Comparison of ENCODE assay signal across 33 mouse cellular contexts in the genomic region with DNA sequence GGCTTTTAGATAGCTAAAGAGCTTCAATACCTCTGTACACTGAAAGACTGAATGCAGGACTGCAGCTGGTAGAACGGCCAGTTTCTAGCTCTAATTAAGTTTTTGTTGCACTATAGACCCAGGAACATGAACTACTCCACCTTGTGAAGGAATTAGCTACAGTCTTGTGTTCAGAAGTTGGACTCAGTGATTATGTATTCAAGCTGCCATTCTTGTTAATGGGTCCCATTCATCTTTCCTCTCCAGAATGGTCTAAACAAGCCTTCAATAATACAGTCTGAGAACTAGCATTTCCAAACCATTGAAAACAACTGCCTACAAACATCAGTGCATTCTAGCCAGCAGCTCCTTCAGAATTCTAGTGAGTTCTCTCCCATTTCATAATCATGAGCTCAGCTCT.
DNase-seq lines count a peak whose midpoint lies in the region; ATAC-seq and TF ChIP-seq lines count a peak whose summit lies in the region.
"Had no signal": no experiment of that assay in that cellular context is flagged by ENCODE, and none has a peak within 500 bp of the region (broad histone marks: within the 10 kb centered on the region; RNA-seq: fewer than 3 reads in every experiment).

No protein-coding gene starts in this region.

- DNase-seq in forebrain, postnatal 0 days, result no peak
- DNase-seq in brain, adult 2 months (ENCODE audit: low read depth, low spot score), result peak; percentile 2
- peak; percentile 62 for DNase-seq in forebrain, embryonic 14.5 days (ENCODE audit: low spot score)
- DNase-seq in cerebellum, adult 11-12 months, result no peak
- no peak for DNase-seq in right cerebral cortex, adult 18-20 months
- no peak for DNase-seq in liver, postnatal 0 days
- DNase-seq: adrenal gland, adult 2 months; adrenal gland, postnatal 25 days; B cell, adult 2 months; cerebellum, adult 11 months; cerebellum, adult 8-10 months; cerebellum, postnatal 10 days; cerebellum, postnatal 36 days; embryo, embryonic 11 days; gastrocnemius, postnatal 10 days; gastrocnemius, postnatal 36 days; heart, adult 2 months; heart, postnatal 14 days; heart, postnatal 4 days; kidney, adult 18-20 months had no signal

- TF ChIP-seq CTCF in forebrain, postnatal 0 days (IDR thresholded peaks at IDR 0.05; ENCODE audit: low read depth), result no peak
- TF ChIP-seq CTCF in liver, postnatal 0 days (IDR thresholded peaks at IDR 0.05; ENCODE audit: low read depth), result no peak

- no peaks in the 10 kb centered on the region for H3K9me3 ChIP-seq in forebrain, embryonic 12.5 days
- no peaks in the 10 kb centered on the region for H3K9me3 ChIP-seq in forebrain, postnatal 0 days (ENCODE audit: low read length)
- H3K9me3 ChIP-seq in forebrain, embryonic 14.5 days (replicated peaks; ENCODE audit: control insufficient read depth, low read length), result no peaks in the 10 kb centered on the region
- no peaks in the 10 kb centered on the region for H3K9me3 ChIP-seq in liver, postnatal 0 days (ENCODE audit: low read length)
- H3K9me3 ChIP-seq: embryonic facial prominence, embryonic 10.5 days; embryonic facial prominence, embryonic 13.5 days; G1E; heart, embryonic 10.5 days; heart, embryonic 13.5 days had no signal

- peak; percentile 55; the same call in 1 of the 2 replicates for ATAC-seq in forebrain, embryonic 12.5 days (ENCODE audit: low FRiP score)
- no peak for ATAC-seq in forebrain, postnatal 0 days
- peak; percentile 82 for ATAC-seq in forebrain, embryonic 14.5 days
- ATAC-seq in liver, postnatal 0 days, result no peak
- ATAC-seq: hindbrain, postnatal 0 days; inflammation-experienced regulatory T-cells, adult 6 months; intestine, embryonic 16.5 days; Patski had no signal

- H3K4me1 ChIP-seq in forebrain, embryonic 12.5 days, result no peaks in the 10 kb centered on the region
- no peaks in the 10 kb centered on the region for H3K4me1 ChIP-seq in forebrain, postnatal 0 days (ENCODE audit: insufficient read depth)
- no peaks in the 10 kb centered on the region for H3K4me1 ChIP-seq in forebrain, embryonic 14.5 days (ENCODE audit: control insufficient read depth, insufficient read depth, low read length)
- no peaks in the 10 kb centered on the region for H3K4me1 ChIP-seq in liver, postnatal 0 days (ENCODE audit: insufficient read depth)
- H3K4me1 ChIP-seq: embryonic facial prominence, embryonic 10.5 days; heart, embryonic 10.5 days; heart, embryonic 13.5 days had no signal

- H3K27ac ChIP-seq in forebrain, embryonic 12.5 days, result no peak overlapping the region
- H3K27ac ChIP-seq in forebrain, postnatal 0 days (ENCODE audit: low read depth, low read length), result no peak overlapping the region
- no peak overlapping the region for H3K27ac ChIP-seq in forebrain, embryonic 14.5 days (ENCODE audit: low read depth, low read length)
- H3K27ac ChIP-seq in liver, postnatal 0 days (ENCODE audit: low read depth), result no peak overlapping the region
- H3K27ac ChIP-seq: embryonic facial prominence, embryonic 10.5 days; embryonic facial prominence, embryonic 13.5 days; heart, adult 2 months; heart, embryonic 10.5 days; heart, embryonic 13.5 days; hindbrain, embryonic 14.5 days; hindbrain, postnatal 0 days had no signal

- H3K27me3 ChIP-seq in forebrain, embryonic 12.5 days, result no peaks in the 10 kb centered on the region
- H3K27me3 ChIP-seq in forebrain, postnatal 0 days (ENCODE audit: insufficient read depth, low read length), result no peaks in the 10 kb centered on the region
- H3K27me3 ChIP-seq in forebrain, embryonic 14.5 days (replicated peaks; ENCODE audit: control insufficient read depth, insufficient read depth, low read length), result no peaks in the 10 kb centered on the region
- H3K27me3 ChIP-seq in liver, postnatal 0 days (ENCODE audit: insufficient read depth, low read length), result no peaks in the 10 kb centered on the region
- H3K27me3 ChIP-seq: CH12.LX; embryonic facial prominence, embryonic 13.5 days; heart, embryonic 13.5 days; Patski had no signal

- no peak for TF ChIP-seq EP300 in liver, postnatal 0 days (IDR thresholded peaks at IDR 0.05; ENCODE audit: low read depth)

- 14% methylated on average over 1 of the region's 1 CpGs for WGBS in forebrain, embryonic 12.5 days
- 27% methylated on average over 1 of the region's 1 CpGs for WGBS in forebrain, postnatal 0 days
- 11% methylated on average over 1 of the region's 1 CpGs for WGBS in forebrain, embryonic 14.5 days
- WGBS in liver, postnatal 0 days (ENCODE audit: insufficient replicate concordance), result 69% methylated on average over 1 of the region's 1 CpGs

- no peak overlapping the region for H3K4me2 ChIP-seq in forebrain, embryonic 12.5 days
- no peak overlapping the region for H3K4me2 ChIP-seq in forebrain, postnatal 0 days (ENCODE audit: low read depth)
- H3K4me2 ChIP-seq in forebrain, embryonic 14.5 days (ENCODE audit: low read length), result no peak overlapping the region
- H3K4me2 ChIP-seq in liver, postnatal 0 days (ENCODE audit: low read depth, low read length), result no peak overlapping the region
- H3K4me2 ChIP-seq: embryonic facial prominence, embryonic 13.5 days; heart, embryonic 13.5 days; hindbrain, embryonic 14.5 days had no signal

- no peaks in the 10 kb centered on the region for H3K36me3 ChIP-seq in forebrain, embryonic 12.5 days (replicated peaks)
- H3K36me3 ChIP-seq in forebrain, postnatal 0 days (ENCODE audit: insufficient read depth), result no peaks in the 10 kb centered on the region
- H3K36me3 ChIP-seq in forebrain, embryonic 14.5 days (ENCODE audit: control insufficient read depth, insufficient read depth, low read length), result no peaks in the 10 kb centered on the region
- H3K36me3 ChIP-seq in liver, postnatal 0 days (replicated peaks; ENCODE audit: insufficient read depth, low read length), result no peaks in the 10 kb centered on the region
- H3K36me3 ChIP-seq: embryonic facial prominence, embryonic 10.5 days; embryonic facial prominence, embryonic 13.5 days; G1E; heart, embryonic 10.5 days; heart, embryonic 13.5 days had no signal

- H3K4me3 ChIP-seq in forebrain, embryonic 12.5 days (replicated peaks), result no peak overlapping the region
- H3K4me3 ChIP-seq in forebrain, postnatal 0 days (ENCODE audit: low read depth, low read length), result no peak overlapping the region
- H3K4me3 ChIP-seq in forebrain, embryonic 14.5 days (ENCODE audit: low read depth, low read length), result no peak overlapping the region
- no peak overlapping the region for H3K4me3 ChIP-seq in liver, postnatal 0 days (ENCODE audit: low read depth, low read length)
- H3K4me3 ChIP-seq: embryonic facial prominence, embryonic 10.5 days; embryonic facial prominence, embryonic 13.5 days; erythroblast, embryonic 14.5 days; heart, adult 2 months; heart, embryonic 10.5 days; heart, embryonic 13.5 days had no signal

- H3K9ac ChIP-seq in forebrain, embryonic 12.5 days, result no peak overlapping the region
- H3K9ac ChIP-seq in forebrain, postnatal 0 days, result no peak overlapping the region
- H3K9ac ChIP-seq in forebrain, embryonic 14.5 days (ENCODE audit: low read length), result no peak overlapping the region
- no peak overlapping the region for H3K9ac ChIP-seq in liver, postnatal 0 days (replicated peaks)
- H3K9ac ChIP-seq: embryonic facial prominence, embryonic 13.5 days; heart, embryonic 13.5 days; hindbrain, embryonic 14.5 days had no signal

Comparison
In these comparisons a context has a peak if more than half of its experiments do, and no peak if none do; other contexts are left out.
1. ATAC-seq: peak in forebrain, embryonic 12.5 days (single experiment) and forebrain, embryonic 14.5 days (single experiment); none in forebrain, postnatal 0 days (single experiment) and liver, postnatal 0 days (single experiment).
2. DNase-seq: peak in brain, adult 2 months (single experiment) and forebrain, embryonic 14.5 days (single experiment); none in forebrain, postnatal 0 days (single experiment), cerebellum, adult 11-12 months (single experiment), right cerebral cortex, adult 18-20 months (single experiment) and liver, postnatal 0 days (single experiment).